Mouse (Mus musculus): ENCODE data around the gene Kdm2a.
"Not testable (repeated sequence)": the region's sequence is repeated elsewhere in the genome, so short reads cannot be mapped to it uniquely, and the experiment has no call there.

Gene Kdm2a

GRCm38 (mm10) chr19:4414631-4415030, 16.5 kb upstream of the Kdm2a start:
- DNase-seq (ENCODE audit: low spot score), result no peak

GRCm38 (mm10) chr19:4409062-4409461, 11.0 kb upstream of the Kdm2a start:
- DNase-seq (ENCODE audit: low spot score), result no peak

GRCm38 (mm10) chr19:4404840-4405239, 6.8 kb upstream of the Kdm2a start:
- no peak for DNase-seq (ENCODE audit: low spot score)

GRCm38 (mm10) chr19:4398959-4399358, 874 bp upstream of the Kdm2a start:
- no peak for DNase-seq (ENCODE audit: low spot score)

- no peak for DNase-seq (ENCODE audit: low spot score)
Observed at GRCm38 (mm10) chr19:4398630-4398948, 504 bp upstream of the Kdm2a start.

GRCm38 (mm10) chr19:4396998-4397797, 887 bp downstream of the Kdm2a start:
- peak; percentile 86 for DNase-seq (ENCODE audit: low spot score)

GRCm38 (mm10) chr19:4396081-4396997, 1.7 kb downstream of the Kdm2a start:
- DNase-seq (ENCODE audit: low spot score), result peak; percentile 46

- DNase-seq (ENCODE audit: low spot score), result no peak
Observed at GRCm38 (mm10) chr19:4387276-4387675, 10.8 kb downstream of the Kdm2a start.

- no peak for DNase-seq (ENCODE audit: low spot score)
Observed at GRCm38 (mm10) chr19:4385026-4385425, 13.1 kb downstream of the Kdm2a start.

- no peak for DNase-seq (ENCODE audit: low spot score)
Observed at GRCm38 (mm10) chr19:4384322-4384721, 13.8 kb downstream of the Kdm2a start.

- no peak for DNase-seq (ENCODE audit: low spot score)
Observed at GRCm38 (mm10) chr19:4383306-4383705, 14.8 kb downstream of the Kdm2a start.

GRCm38 (mm10) chr19:4382303-4382702, 15.8 kb downstream of the Kdm2a start:
- DNase-seq (ENCODE audit: low spot score), result not testable (repeated sequence)

- DNase-seq (ENCODE audit: low spot score), result no peak
Observed at GRCm38 (mm10) chr19:4370656-4371055, 27.4 kb downstream of the Kdm2a start.

GRCm38 (mm10) chr19:4370254-4370653, 27.8 kb downstream of the Kdm2a start:
- no peak for DNase-seq (ENCODE audit: low spot score)

- no peak for DNase-seq (ENCODE audit: low spot score)
Observed at GRCm38 (mm10) chr19:4349455-4349854, 48.6 kb downstream of the Kdm2a start.

GRCm38 (mm10) chr19:4346479-4346878, 51.6 kb downstream of the Kdm2a start:
- DNase-seq (ENCODE audit: low spot score), result no peak

GRCm38 (mm10) chr19:4338162-4338561, 59.9 kb downstream of the Kdm2a start:
- peak; percentile 27 for DNase-seq (ENCODE audit: low spot score)

- peak; percentile 76 for DNase-seq (ENCODE audit: low spot score)
Observed at GRCm38 (mm10) chr19:4333791-4334190, 64.3 kb downstream of the Kdm2a start.

GRCm38 (mm10) chr19:4333100-4333775, 64.8 kb downstream of the Kdm2a start:
- DNase-seq (ENCODE audit: low spot score), result peak; percentile 7

- peak; percentile 33 for DNase-seq (ENCODE audit: low spot score)
Observed at GRCm38 (mm10) chr19:4332653-4333052, 65.4 kb downstream of the Kdm2a start.

GRCm38 (mm10) chr19:4331273-4331672, 66.8 kb downstream of the Kdm2a start:
- DNase-seq (ENCODE audit: low spot score), result no peak

GRCm38 (mm10) chr19:4330603-4331002, 67.5 kb downstream of the Kdm2a start:
- DNase-seq (ENCODE audit: low spot score), result no peak

All from spleen, adult 12 weeks (tissue).